Mouse (Mus musculus): Measurements from ENCODE around the gene Hjurp.

Gene Hjurp

GRCm38 (mm10) chr1:88277098-88277817 is at the start of gene Hjurp, which contains the start of gene Trpm8:
Gene Hjurp (minus strand): TSS chr1:88277633.
Gene Trpm8 (plus strand): TSS chr1:88277661.
- peak; percentile 100 for DNase-seq (ENCODE audit: low spot score)

- no peak for DNase-seq (ENCODE audit: low spot score)
Observed at GRCm38 (mm10) chr1:88323101-88323500, 45.7 kb upstream of the Hjurp start.

- DNase-seq (ENCODE audit: low spot score), result no peak
Observed at GRCm38 (mm10) chr1:88322146-88322545, 44.7 kb upstream of the Hjurp start.

GRCm38 (mm10) chr1:88320821-88321395 is 43.5 kb upstream of the Hjurp start:
- no peak for DNase-seq (ENCODE audit: low spot score)

- no peak for DNase-seq (ENCODE audit: low spot score)
Observed at GRCm38 (mm10) chr1:88318531-88319060, 41.2 kb upstream of the Hjurp start.

- no peak for DNase-seq (ENCODE audit: low spot score)
Observed at GRCm38 (mm10) chr1:88317279-88317678, 39.8 kb upstream of the Hjurp start.

GRCm38 (mm10) chr1:88310349-88310748 is 32.9 kb upstream of the Hjurp start:
- no peak for DNase-seq (ENCODE audit: low spot score)

- no peak for DNase-seq (ENCODE audit: low spot score)
Observed at GRCm38 (mm10) chr1:88309905-88310304, 32.5 kb upstream of the Hjurp start.

- DNase-seq (ENCODE audit: low spot score), result no peak
Observed at GRCm38 (mm10) chr1:88309020-88309419, 31.6 kb upstream of the Hjurp start.

GRCm38 (mm10) chr1:88307180-88307579 is 29.7 kb upstream of the Hjurp start:
- DNase-seq (ENCODE audit: low spot score), result no peak

GRCm38 (mm10) chr1:88306543-88306942 is 29.1 kb upstream of the Hjurp start:
- no peak for DNase-seq (ENCODE audit: low spot score)

- no peak for DNase-seq (ENCODE audit: low spot score)
Observed at GRCm38 (mm10) chr1:88305018-88305795, 27.8 kb upstream of the Hjurp start.

- DNase-seq (ENCODE audit: low spot score), result no peak
Observed at GRCm38 (mm10) chr1:88304261-88304985, 27.0 kb upstream of the Hjurp start.

- DNase-seq (ENCODE audit: low spot score), result no peak
Observed at GRCm38 (mm10) chr1:88303762-88304161, 26.3 kb upstream of the Hjurp start.

- no peak for DNase-seq (ENCODE audit: low spot score)
Observed at GRCm38 (mm10) chr1:88302057-88302740, 24.8 kb upstream of the Hjurp start.

- DNase-seq (ENCODE audit: low spot score), result no peak
Observed at GRCm38 (mm10) chr1:88301121-88302014, 23.9 kb upstream of the Hjurp start.

- no peak for DNase-seq (ENCODE audit: low spot score)
Observed at GRCm38 (mm10) chr1:88300301-88301050, 23.0 kb upstream of the Hjurp start.

- DNase-seq (ENCODE audit: low spot score), result no peak
Observed at GRCm38 (mm10) chr1:88299529-88299945, 22.1 kb upstream of the Hjurp start.

GRCm38 (mm10) chr1:88298686-88299528 is 21.5 kb upstream of the Hjurp start:
- no peak for DNase-seq (ENCODE audit: low spot score)
